Mouse (Mus musculus) fat pad, adult 2 months (tissue): ENCODE results near the gene Anapc15-ps.

Experiments used
- DNase-seq: peaks from one replicate; pipeline ENCODE4 v3.0.0-alpha.2; 2011; ENCODE audit warnings: low read depth, low spot score; ENCODE audit errors: extremely low read depth

Gene Anapc15-ps

GRCm38 (mm10) chr10:95691347-95691746 lies 18.1 kb upstream of the Anapc15-ps start:
- no peak for DNase-seq

GRCm38 (mm10) chr10:95689833-95690232 lies 16.6 kb upstream of the Anapc15-ps start:
- DNase-seq: no peak

- DNase-seq: no peak
Observed at GRCm38 (mm10) chr10:95689058-95689457, 15.8 kb upstream of the Anapc15-ps start.

- no peak for DNase-seq
Observed at GRCm38 (mm10) chr10:95687558-95688141, 14.4 kb upstream of the Anapc15-ps start.

GRCm38 (mm10) chr10:95686041-95686440 lies 12.8 kb upstream of the Anapc15-ps start:
- DNase-seq: no peak

GRCm38 (mm10) chr10:95684782-95685555 lies 11.7 kb upstream of the Anapc15-ps start:
- no peak for DNase-seq

- no peak for DNase-seq
Observed at GRCm38 (mm10) chr10:95684250-95684649, 11.0 kb upstream of the Anapc15-ps start.

- DNase-seq: no peak
Observed at GRCm38 (mm10) chr10:95683735-95684134, 10.5 kb upstream of the Anapc15-ps start.

- DNase-seq: no peak
Observed at GRCm38 (mm10) chr10:95682964-95683363, 9.7 kb upstream of the Anapc15-ps start.

GRCm38 (mm10) chr10:95682091-95682740 lies 9.0 kb upstream of the Anapc15-ps start:
- no peak for DNase-seq

GRCm38 (mm10) chr10:95681481-95681880 lies 8.2 kb upstream of the Anapc15-ps start:
- no peak for DNase-seq

- DNase-seq: no peak
Observed at GRCm38 (mm10) chr10:95681058-95681440, 7.8 kb upstream of the Anapc15-ps start.

GRCm38 (mm10) chr10:95680153-95681057 lies 7.2 kb upstream of the Anapc15-ps start:
- DNase-seq: no peak

- DNase-seq: no peak
Observed at GRCm38 (mm10) chr10:95679131-95679530, 5.9 kb upstream of the Anapc15-ps start.

- no peak for DNase-seq
Observed at GRCm38 (mm10) chr10:95678661-95679060, 5.4 kb upstream of the Anapc15-ps start.

GRCm38 (mm10) chr10:95678241-95678640 lies 5.0 kb upstream of the Anapc15-ps start:
- no peak for DNase-seq

- no peak for DNase-seq
Observed at GRCm38 (mm10) chr10:95677356-95678109, 4.3 kb upstream of the Anapc15-ps start.

- no peak for DNase-seq
Observed at GRCm38 (mm10) chr10:95676991-95677355, 3.7 kb upstream of the Anapc15-ps start.

GRCm38 (mm10) chr10:95676387-95676786 lies 3.1 kb upstream of the Anapc15-ps start:
- DNase-seq: no peak
